Comparison of ENCODE assay signal across 12 mouse cellular contexts in genomic region chr16:95848555-95849082, GRCm38 (mm10).
DNase-seq lines count a peak whose midpoint lies in the region; ATAC-seq and TF ChIP-seq lines count a peak whose summit lies in the region.
"Had no signal": no experiment of that assay in that cellular context is flagged by ENCODE, and none has a peak within 500 bp of the region (broad histone marks: within the 10 kb centered on the region; RNA-seq: fewer than 3 reads in every experiment).

No protein-coding gene starts in this region.

- WGBS in heart, embryonic 13.5 days = 30% methylated on average over 6 of the region's 6 CpGs

- H3K9me3 ChIP-seq in heart, embryonic 13.5 days = 0 out of 2 replicates have a peak, but pooled peaks cover under 1% of the 10 kb centered on the region

- no peak for TF ChIP-seq CTCF in embryonic fibroblast, embryonic 13.5 days (IDR thresholded peaks at IDR 0.05; ENCODE audit: borderline replicate concordance, insufficient read depth, low read length)

- no peak overlapping the region for H3K4me2 ChIP-seq in heart, embryonic 13.5 days

- DNase-seq in heart, adult 8-10 months (ENCODE audit: low spot score) = no peak
- DNase-seq in Muller cell, postnatal 12 days (ENCODE audit: inconsistent ontology term) = peak; percentile 35
- peak; percentile 61 for DNase-seq in lung, postnatal 10 days
- DNase-seq in c-Kit-positive CD71-positive TER-119-positive erythroid progenitor cells, embryonic 14.5 days (ENCODE audit: low spot score) = no peak
- no peak for DNase-seq in adipocyte (ENCODE audit: low spot score)
- DNase-seq in cerebellum, adult 8-10 months = no peak
- DNase-seq: gastrocnemius, postnatal 36 days; kidney, postnatal 36 days; right cerebral cortex, postnatal 14 days; thymus, adult 2 months had no signal

- no peaks in the 10 kb centered on the region for H3K27me3 ChIP-seq in heart, embryonic 13.5 days (replicated peaks)

- H3K36me3 ChIP-seq in heart, embryonic 13.5 days = no peaks in the 10 kb centered on the region

- peak overlapping the region; percentile 49 for H3K27ac ChIP-seq in heart, embryonic 13.5 days (replicated peaks)
- H3K27ac ChIP-seq in embryonic fibroblast, embryonic 13.5 days (ENCODE audit: insufficient read depth, low read length) = peak overlapping the region; percentile 29; the same call in 1 of the 2 replicates

- no peak overlapping the region for H3K4me3 ChIP-seq in heart, embryonic 13.5 days
- no peak overlapping the region for H3K4me3 ChIP-seq in embryonic fibroblast, embryonic 13.5 days (ENCODE audit: insufficient read depth, low read length)

- ATAC-seq in heart, embryonic 13.5 days (ENCODE audit: extremely low read depth, insufficient number of reproducible peaks, low FRiP score, low TSS enrichment) = no peak

- TF ChIP-seq POLR2A in embryonic fibroblast, embryonic 13.5 days (IDR thresholded peaks at IDR 0.05; ENCODE audit: low read depth, low read length) = no peak

- H3K4me1 ChIP-seq in heart, embryonic 13.5 days = peaks cover 23% of the 10 kb centered on the region
- peaks cover 3% of the 10 kb centered on the region; the same call in 1 of the 2 replicates for H3K4me1 ChIP-seq in embryonic fibroblast, embryonic 13.5 days (ENCODE audit: control insufficient read depth, insufficient read depth, low read length)

- H3K9ac ChIP-seq in heart, embryonic 13.5 days = no peak overlapping the region

Comparison
In these comparisons a context has a peak if more than half of its experiments do, and no peak if none do; other contexts are left out.
1. DNase-seq: peak in Muller cell, postnatal 12 days (single experiment) and lung, postnatal 10 days (single experiment); none in heart, adult 8-10 months (single experiment), c-Kit-positive CD71-positive TER-119-positive erythroid progenitor cells, embryonic 14.5 days (single experiment), adipocyte (single experiment) and cerebellum, adult 8-10 months (single experiment).